Mouse (Mus musculus) B cell, adult 2 months (primary cell): ENCODE results near the gene Acsl3.

Source experiments
- DNase-seq, 2 experiments: peaks; one replicate each; pipeline ENCODE4 v3.0.0; 2022

Acsl3 gene

DNA sequence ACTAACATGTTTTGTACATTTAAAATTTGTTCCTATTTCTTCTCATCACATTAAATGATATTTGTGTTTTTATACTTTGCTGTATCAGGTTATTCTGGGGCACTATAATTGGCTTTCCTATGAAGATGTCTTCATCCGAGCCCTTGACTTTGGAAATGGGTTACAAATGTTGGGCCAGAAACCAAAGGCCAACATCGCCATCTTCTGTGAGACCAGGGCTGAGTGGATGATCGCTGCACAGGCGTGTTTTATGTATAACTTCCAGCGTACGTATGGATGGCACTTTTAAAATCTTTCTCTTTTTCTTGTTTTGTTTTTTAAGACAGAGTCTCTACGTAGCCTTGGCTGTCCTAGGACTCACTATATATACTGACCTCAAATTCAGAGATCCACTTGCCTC is 30.5 kb downstream of the Acsl3 start:
- DNase-seq, result no peak

DNA sequence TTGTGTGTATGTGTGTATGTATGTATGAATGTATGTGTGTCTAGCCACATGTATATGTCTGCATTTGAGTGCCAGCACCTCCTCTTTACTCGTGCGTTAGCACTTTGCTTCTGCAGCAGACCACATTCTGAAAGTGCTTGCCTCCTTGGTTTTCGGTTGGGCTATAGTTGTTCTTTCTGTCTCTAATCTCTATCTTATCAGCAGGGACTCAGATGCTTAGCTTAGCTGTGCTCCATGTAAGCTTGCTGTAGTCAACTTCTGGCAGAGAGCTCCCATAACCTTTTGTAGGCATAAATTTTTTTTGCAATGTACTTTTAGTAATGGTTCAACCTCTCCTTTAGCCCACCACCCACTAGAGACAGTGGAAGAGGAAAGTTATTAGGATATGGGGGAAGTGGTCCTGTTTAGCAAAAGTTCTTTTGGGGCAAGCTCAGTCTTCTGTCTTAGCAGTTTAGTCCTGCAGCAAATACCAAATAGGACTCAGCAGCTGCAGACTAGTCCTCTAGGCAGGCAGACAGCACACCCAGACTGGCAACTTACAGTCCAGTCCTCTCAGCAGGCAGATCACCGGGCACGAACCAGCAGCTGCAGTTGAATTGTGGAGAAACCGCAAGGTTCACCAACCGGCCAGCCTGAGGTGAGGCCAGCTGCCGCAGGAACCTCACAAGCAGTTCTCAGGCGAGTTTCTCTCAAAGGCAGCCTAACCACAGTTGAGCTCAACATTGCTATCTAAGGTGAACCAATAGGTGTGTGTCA is 37.1 kb downstream of the Acsl3 start:
- no peak for DNase-seq

DNA sequence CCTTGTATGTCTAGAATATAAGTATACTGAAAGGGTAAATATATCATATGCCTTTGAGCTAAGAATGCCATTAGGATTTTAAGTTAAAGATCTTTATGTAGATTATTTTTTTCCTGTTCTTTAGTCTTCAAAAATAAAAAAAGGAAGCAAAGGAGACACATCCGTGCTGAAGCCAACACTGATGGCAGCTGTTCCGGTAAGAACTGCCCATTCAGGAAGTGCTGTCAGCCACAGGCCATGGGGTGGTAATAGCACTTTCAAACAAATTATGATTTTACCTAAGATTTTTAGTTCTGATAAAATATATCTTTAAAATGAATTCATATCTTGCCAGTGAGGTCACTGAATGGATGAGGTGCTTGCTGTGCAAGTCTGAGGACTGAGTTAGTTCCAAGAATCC is 38.7 kb downstream of the Acsl3 start:
- DNase-seq, result no peak

DNA sequence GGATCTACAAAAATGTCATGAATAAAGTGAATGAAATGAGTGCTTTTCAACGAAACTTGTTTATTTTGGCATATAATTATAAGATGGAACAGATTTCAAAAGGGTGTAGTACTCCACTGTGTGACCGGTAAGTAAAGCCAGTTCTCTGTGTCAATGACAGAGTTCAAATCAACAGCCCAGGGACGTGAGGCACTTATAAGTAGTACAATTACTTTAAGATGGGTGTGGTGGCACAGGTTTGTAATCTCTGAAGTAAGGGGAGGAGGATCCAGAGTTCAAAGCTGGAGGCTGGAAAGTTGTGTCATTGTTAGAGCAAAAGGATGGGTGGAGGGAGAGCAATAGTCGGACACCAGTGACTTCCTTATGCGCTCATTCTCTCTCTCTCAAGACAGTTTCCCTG is 39.3 kb downstream of the Acsl3 start:
- DNase-seq, result no peak

DNA sequence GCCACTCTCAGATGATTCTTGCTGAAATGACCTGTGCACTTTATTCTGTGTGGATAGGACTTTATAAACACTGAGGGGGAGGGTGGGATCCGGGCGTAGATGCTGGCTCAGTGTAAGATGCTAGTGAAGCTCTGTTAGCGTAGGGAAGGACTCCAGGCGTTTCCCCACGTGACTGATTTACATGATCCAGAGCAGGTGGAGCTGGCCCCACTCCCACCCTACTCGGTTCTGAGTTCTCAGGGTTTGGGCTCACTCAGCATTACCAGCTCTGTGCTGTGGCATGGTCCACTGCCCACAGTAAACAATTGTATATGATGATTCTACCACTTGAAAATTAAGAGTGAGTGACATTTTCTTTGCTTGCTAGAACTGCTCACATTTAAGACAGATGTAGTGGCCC is 40.5 kb downstream of the Acsl3 start:
- no peak for DNase-seq

DNA sequence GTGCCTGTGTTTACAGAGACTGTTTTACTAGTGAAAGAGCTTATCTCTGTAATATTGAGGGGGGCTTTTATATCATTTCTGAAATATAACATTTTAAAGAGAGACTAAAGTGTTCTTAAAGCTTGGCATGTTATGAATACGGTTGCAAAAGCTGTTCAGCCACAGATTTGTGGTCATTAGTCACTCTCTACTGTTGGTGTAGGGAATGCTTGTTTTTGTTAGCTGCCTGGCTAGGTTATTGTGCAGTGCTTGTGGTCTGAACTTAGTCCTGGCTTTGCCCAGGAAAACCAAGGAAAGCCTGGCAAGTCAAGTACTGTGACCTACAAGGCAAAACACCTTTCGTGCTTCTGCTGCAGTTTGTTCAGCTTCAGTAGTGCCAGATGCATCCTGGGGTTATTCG is 44.1 kb downstream of the Acsl3 start:
- no peak for DNase-seq

DNA sequence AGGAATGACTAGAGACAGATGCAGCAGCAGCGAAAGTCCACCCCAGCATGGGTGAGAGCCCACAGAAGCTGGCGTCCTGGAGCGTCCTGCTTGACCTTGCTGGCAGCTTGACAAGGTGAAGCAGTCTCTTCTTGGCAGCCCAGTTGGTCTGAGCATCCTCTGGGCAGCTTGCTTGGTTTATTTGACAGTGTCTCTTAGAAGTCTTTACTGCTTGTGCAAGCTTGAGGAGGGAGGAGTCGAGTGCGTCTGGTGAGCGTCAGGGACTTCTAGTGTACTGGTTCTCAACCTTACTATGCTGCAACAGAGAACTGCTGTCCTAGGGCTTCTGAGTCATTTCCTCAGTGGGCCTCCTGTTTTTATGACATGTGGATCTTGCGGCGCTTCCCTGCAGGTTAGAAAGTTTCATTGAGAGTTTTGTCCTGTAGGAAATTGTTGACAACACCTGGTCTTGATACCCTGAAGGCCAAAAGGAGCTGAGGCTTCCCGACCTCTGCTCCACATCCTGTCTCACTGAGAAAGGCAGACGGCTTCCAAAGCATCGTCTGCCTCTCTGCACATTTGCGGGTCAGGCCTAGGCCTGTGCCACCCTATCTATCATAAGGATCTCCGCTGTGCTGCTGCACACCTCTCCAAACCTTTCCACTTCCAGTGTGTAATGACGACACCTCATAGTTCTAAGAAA is 44.8 kb downstream of the Acsl3 start:
- DNase-seq, result peak in 1 of 2 experiments; percentile 3

DNA sequence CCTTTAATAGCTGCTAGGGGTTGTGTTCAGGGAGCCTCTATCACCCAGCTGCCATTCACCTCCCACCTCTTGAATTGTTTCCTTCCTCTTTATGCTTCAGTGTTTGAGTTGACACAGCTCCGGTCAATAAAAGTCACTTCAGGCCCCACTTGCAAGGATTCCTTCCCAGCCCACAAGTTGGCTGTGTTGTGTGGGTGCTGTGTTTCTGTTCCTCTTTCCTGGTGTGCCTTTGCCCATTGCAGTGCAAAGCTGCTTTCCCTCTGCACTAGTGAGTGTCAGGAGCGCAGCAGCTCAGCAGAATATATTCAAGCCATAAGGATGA is 45.3 kb downstream of the Acsl3 start:
- peak; percentile 36 to 46 for DNase-seq

DNA sequence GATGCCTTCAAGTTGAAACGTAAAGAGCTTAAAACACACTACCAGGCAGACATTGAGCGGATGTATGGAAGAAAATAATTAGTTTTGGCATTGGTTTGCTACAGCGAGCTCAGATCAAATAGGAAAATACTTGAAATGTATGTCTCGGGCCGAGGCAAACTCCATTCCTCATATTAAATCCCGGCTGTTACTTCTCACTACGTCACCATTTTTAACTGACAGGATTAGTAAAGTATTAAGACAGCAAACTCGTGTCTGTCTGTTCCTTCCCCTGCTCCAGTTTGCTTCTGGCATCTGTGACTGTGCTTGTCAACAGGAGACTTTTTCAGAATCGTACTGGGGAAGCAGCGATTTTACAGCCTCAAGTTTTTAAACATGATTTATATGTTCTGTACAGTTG is 48.7 kb downstream of the Acsl3 start:
- DNase-seq, result no peak

DNA sequence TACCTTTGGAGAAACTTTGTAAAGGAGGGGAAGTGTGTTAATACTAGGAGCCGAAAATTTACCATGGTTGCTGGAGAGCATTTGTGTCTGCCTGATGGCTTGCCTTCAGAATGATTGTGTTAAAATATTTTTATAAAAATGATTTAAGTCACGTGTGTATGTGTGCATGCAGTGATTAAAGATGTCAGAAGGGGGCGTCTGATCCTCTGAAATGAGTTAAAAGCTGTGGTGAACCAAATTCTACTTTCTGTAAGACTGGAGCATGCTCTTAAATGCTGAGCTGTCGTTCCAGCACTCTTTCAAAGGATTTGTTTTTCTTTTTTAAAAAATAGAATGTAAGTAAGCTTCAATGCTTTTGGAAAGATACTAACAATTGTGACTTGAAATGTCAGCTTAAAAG is 49.7 kb downstream of the Acsl3 start:
- peak; percentile 40 to 44 for DNase-seq

DNA sequence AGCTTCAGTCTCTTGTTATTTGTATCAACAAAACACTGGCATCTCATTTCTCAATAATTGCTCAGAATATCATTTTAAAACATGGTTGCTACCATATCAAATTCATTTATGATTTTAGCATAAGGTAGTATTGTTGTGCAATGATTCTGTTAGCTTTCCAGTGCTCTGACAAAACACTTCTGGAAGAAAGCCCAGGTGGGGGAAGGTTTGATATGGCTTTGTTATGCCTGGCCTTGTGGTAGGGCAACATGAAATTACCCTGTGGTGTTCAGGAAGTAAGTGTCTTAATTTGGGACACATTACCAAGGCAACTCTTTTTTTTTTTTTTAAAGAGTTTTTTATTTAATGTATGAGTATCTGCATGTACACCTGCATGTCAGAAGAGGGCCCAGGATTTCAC is 52.4 kb downstream of the Acsl3 start:
- DNase-seq, result no peak

DNA sequence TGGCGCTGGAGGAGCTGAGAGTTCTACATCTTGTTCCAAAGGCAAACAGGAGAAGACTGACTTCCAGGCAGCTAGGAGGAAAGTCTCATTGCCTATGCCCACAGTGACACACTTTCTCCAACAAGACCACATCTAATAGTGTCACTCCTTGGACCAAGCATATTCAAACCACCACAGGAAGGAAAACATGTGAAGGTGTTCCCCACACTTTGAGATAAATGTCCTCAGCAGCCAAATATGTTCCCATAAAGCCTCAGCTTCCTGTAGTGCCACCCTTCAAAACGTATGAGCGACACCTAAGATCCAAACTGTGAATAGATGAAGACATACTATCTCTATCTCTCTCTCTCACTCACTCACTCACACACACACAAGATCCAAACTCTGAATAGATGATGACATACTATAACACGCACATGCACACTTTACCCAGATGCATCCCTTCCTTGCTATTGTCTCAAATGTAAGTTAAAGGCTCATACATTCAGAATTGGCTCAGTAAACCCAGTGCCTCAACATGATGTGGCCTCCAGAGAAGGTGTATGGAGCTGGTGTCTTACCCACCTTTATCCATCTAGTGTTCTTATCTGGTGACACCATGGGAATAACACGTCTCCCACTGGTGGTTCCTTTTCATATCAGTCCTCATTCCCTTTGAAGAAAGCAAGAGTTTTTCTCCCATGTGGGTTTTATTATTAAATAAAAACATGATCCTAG is 53.1 kb downstream of the Acsl3 start:
- DNase-seq, result no peak

DNA sequence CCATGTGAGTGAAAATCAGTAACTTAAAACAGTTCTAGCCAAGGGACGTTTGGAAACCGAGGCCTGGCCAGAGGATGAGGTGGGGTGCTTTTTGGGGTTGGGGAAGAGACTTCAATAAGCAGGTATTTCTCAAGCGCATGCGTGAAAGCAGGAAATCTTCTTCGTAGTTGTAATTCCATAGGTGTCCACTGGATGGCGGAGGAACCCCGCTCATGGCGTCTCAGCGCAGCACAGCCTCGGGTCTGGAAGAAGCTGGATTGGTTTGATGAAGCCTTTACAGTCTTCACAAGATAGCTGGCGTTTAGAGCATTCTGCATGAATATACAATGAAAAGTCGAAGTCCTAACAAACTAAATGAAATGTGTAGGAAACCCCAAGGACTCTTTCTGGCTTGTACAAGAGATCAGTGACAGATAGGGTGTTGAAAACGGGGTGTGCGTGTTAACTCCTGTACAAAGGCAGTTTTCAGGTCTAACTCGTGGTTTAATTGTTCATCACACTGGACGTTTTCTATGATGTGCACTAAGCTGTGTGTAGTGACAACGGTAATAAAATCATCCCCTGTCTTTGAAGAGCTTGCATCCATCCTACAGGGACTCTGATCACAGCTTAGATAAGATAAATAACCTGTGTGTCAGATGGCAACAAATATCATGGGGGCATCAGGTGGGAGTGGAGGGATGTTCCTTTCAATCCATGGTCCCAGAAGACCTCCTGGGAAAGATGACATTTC is 67.0 kb downstream of the Acsl3 start:
- peak; percentile 83 to 85 for DNase-seq

DNA sequence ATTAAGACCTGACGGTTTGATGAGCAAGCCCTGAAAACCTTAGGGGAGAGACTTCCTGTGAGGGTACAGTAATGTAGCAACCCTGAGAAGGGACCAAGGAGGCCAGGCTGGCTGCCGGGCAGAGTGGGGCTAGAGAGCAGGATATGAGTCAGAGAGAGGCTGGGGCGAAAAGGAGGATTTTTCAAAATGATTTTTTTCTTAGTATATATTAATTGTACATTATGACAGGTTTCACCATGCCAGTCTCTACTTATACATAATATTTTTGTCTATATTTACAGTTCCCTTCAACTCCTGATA is 67.5 kb downstream of the Acsl3 start:
- DNase-seq, result no peak

DNA sequence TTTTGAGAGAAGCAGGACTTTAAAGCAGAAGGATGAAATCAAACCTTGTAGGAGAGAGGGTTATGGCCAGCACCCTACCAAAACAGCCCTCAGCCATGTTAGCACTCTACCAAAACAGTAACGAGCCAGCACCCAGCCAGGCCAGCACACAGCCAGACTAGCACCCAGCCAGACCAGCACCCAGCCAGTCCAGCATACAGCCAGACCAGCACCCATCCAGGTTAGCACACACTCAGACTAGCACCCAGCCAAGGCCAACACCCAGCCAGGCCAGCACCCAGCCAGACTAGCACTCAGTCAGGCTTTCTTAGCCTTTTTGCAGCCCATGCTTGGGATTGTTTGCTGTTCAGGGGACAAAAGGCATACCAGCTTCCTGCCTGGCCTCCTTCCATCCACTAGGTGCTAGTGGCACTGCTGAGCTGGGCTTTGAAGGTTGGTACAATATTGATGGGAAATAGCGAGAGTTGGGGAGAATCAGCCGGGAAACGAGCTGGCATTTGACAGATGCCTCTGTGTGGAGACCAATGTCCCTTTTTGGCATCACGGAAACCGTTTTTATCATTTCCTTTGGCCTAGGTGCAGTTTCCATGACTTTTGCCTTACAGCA is 68.1 kb downstream of the Acsl3 start:
- no peak for DNase-seq

DNA sequence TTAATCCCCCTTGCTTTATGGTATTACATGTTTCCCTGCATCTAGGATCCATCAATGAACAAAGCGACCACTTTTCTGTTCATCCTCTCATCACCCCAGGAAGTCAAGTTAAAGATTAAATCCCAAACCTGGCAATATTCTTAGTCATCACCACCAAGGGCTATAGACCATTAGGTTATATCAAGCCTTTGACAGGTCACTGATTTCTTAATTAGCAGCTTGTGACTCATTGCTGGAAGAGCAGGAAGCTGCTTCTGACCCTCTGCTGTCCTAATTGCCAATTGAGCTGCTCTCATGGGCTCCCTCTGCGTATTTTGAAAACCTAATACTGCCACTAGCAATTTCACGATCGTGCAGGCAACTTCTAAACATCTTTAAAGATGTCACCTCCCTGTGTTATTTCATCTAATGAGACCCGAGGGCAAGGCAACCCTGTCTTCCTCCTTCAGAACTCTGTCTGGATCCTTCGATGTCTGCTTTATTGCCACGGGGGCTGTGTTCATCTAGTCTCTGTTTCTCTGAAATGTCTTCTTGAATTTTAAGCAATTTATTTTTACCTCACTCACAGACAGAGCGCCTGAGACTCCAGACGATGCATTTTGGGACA is 72.6 kb downstream of the Acsl3 start:
- no peak for DNase-seq

DNA sequence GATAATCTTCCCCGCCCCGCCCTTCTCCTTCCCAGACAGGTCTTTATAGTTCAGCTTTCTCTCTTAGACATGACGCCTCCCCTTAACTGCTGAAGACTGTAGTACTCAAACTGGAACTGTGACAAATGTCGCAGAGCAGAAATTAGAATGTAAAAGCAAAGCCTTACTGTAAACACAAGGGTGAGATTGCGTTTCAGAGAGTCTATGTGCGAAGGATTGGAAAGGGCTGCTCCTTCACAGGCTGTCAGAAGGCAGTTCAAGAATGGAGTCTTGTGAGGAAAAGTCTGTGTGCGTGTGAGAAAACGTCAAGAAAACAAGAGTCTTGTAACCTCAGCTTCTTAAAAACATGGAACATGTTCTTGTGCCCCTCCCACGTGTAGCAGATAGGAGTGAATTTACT is 74.7 kb downstream of the Acsl3 start:
- DNase-seq, result no peak

DNA sequence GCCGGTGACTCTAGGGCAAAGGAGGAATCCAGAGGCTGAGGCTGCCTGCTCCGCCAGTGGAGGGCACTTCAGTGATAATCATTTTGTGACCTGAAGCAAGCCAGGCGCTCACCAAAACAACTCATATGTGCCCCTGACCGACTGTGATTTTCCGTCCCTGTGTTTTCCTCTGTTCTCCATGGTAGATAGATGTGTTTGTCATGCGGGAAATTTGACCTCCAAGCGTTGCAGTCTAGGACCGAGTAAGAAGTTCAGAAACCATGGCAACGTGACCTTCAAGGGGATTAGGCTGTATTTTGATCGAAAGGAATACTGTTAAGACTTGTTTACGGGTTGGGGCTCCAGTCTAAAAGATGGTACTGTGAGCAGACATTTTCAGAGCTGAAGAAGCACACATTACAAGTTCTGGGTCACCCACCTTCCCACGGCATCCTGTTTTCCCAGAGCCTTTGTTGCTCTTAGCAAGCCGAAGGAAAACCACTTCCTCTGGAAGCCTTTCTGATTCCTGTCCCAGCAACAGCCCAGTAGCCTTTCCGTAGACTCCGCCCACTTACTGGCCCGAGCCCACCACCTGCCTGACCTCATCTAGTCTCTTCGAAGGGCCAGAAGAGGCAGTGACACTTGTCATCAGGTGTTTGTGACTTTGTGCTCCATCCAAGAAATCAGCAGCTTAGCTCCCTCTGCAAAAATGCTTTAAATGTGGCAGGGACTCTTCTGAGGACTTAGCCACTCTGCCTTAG is 76.8 kb downstream of the Acsl3 start:
- DNase-seq, result no peak

DNA sequence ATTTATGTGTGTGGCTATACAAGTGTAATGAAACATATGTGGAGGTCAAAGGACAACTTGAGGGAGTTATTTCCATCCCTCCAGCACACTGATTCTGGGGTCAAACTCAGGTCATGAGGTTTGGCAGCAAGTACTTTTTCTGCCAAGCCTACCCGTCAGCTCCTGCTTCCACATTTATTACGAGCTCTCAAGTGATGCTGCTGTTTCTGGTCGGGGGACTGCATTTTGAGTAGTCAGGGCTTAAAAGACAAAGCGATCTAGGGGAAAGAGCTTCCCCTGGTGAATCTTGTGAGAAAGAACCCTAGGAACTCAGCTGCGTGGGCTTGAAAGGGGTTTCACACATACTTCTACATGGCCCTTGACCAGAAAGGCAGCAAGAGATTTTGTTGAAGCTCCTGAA is 80.0 kb downstream of the Acsl3 start:
- no peak for DNase-seq

DNA sequence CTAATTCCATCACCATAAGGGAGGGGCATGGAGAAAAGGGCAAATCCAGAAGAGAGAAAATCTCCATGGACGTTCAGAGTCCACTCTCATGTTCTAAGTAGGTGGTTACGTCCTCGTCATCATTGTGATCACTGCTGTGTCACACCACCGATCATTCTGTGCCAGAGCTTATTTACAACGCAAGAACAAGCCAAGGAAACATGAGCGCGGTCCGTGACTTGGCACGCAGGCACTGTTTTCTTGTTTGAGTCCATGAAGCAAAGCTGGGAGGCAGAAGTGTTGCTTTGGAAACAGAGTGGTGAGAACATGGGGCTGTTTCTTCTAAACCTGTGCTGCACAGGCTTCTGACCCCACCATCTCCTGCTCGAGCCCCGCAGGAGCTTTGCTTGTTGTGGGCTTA is 83.1 kb downstream of the Acsl3 start:
- no peak for DNase-seq

DNA sequence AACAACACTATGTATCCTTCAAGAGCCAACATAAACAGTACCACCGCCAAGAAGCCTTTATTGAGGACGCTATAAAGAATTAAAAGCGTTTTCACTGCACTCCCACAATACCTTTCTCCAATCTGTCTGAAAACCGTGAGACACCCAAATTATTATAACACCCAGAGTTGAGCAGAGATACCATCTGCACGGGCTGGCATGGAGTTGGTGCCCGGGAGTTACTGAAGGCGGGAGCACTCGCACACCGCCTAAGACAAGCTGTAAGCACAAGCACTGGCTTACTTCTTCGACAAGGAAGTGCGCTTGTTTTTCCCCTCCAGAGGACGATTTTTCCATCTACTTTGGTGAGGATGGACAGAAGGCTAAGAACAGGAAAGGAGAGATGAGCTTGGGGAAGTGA is 84.6 kb downstream of the Acsl3 start:
- no peak for DNase-seq

DNA sequence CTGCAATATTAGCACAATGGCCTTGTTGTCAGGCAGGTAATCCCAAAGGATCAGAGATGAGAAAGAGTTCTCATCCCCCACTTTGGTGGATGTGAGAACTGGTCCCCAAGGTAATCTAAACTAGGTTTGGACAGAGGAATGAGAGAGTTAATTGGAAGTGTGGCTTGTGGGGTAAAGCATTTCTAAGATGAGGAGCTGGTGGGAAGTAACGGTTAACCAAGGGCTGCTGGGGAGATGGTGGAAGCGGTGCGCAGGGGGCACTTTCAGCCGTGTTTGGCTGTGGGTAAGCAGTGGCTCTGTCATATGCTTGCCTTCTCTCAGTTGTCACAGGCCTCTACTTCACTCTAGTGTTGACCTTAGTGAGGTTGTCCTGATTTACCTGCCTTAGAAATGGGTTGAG is 85.7 kb downstream of the Acsl3 start:
- no peak for DNase-seq
